Mouse (Mus musculus): ENCODE data around the gene Dram2.
"Not testable (repeated sequence)": the region's sequence is repeated elsewhere in the genome, so short reads cannot be mapped to it uniquely, and the experiment has no call there.

Dram2 gene

DNA sequence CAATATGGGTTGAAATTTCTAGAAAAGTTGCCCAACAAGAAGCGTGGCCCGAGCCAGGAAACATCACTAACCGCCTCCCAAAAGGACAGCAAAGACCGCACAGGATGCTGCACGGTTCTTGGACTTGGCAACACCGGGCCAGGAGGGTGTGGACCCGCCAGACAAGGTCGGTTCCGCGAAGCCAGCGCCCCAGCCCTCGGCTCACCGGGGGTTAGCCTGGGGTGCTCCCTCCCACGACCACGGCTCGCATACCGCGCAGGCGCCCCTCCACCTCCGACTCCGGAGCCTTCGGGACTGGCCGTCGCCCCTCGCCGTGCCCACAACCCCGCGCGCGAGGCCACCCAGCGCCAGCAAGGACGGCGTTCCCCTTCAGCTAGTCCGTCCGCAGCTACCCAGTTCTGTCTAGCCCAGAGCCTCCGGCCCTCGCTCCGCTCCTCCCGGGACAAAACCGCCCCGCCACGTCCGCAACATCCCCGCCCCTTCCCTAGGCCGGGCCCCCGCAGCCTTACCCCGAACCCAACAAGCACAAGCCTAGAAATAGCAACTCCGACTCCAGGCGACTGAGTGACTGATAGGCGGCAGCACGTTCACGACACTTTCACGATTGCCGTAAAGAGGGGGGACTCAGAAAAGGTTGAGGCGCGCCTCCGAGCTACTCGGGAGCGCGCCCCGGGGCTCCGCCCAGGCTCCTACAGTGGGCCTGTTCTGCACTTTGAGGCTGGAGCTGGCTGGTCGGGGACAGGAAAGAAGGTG lies at the start of gene Dram2, which contains the start of gene Cept1:
Gene Dram2, plus strand, starts transcription at position 628 of the 753 bp plus-strand sequence.
Gene Cept1, minus strand, starts transcription at position 632 of the 753 bp plus-strand sequence.
- DNase-seq = peak; percentile 91

GRCm38 (mm10) chr3:106500510-106500909 lies 47.1 kb upstream of the Dram2 start:
- DNase-seq = no peak

- no peak for DNase-seq
These were observed 44.7 kb upstream of the Dram2 start for GRCm38 (mm10) chr3:106502892-106503291.

- no peak for DNase-seq
These were observed 36.9 kb upstream of the Dram2 start for GRCm38 (mm10) chr3:106510669-106511068.

DNA sequence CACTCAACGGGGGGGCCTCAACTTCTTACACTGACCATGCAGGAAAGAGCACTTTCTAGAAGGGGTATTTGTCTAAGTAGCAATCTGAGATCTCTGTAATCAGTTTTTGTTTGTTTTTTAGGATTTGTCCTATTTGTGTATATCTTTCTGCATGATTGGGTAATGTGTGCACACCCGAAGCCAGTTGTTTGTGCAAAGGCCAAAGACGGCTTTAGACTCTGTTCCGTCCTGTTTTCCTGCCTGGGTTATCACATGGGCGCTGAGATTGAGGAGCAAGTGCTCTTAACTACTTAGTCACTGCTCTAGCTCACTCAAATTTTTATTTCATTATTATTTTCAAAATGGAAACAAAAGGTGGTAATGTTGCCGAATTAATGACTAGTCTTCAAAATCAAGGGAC lies 32.6 kb upstream of the Dram2 start:
- no peak for DNase-seq

GRCm38 (mm10) chr3:106522730-106523129 lies 24.9 kb upstream of the Dram2 start:
- no peak for DNase-seq

DNA sequence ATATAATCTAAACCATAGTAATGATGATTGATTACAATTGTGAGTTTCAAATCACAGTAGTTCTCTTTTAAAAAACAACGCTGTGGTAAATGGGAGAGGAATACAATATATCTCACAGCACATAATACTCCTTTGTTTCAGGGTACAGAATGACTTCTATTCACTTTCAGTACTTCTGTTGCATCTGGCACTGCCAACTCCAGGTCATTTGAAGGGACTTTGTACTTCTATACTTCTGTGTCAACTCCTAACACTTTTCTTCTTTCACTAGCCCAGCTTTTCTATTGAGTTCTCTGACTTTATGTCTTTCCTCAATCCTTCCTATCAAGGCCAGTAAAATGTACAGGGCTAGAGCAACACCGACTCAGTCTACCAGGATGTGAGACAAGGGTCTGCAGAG lies 21.2 kb upstream of the Dram2 start:
- DNase-seq = no peak

DNA sequence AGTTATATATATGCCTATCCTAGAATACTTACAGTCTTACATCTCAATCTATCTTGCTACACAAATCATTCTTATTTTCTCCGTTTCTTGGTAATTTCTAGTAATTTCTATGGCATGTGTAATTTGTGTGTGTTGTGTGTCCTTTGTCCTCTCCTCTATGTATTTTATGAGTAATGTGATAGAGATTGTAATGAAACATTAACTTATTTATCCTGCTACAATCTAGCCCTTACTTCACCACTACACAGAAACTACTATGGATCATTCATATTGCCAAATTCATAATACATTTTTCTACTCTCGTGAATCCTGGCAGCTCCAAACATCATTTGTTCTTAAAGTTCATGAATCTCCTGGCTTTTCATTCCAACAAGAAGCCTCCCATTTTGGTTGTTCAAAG lies 19.6 kb upstream of the Dram2 start:
- DNase-seq = no peak

DNA sequence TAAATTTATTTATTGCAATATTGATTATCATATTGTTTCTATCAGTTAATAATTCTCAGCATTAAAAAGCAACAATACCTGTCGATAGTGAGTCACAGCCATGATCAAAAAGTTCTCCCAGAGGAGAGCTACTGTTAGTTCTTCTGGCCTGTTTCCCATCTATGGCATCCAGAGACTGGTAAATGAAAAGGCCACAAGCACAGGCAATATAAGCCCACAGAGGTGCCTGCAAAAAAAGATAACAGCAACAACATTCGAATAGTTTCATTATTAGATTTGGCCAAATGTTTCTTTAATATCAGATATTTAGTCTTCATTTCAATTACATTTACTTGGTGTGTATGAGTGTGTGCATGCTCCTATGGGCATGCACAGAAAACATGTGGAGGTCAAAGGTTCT lies 14.3 kb upstream of the Dram2 start:
- no peak for DNase-seq

DNA sequence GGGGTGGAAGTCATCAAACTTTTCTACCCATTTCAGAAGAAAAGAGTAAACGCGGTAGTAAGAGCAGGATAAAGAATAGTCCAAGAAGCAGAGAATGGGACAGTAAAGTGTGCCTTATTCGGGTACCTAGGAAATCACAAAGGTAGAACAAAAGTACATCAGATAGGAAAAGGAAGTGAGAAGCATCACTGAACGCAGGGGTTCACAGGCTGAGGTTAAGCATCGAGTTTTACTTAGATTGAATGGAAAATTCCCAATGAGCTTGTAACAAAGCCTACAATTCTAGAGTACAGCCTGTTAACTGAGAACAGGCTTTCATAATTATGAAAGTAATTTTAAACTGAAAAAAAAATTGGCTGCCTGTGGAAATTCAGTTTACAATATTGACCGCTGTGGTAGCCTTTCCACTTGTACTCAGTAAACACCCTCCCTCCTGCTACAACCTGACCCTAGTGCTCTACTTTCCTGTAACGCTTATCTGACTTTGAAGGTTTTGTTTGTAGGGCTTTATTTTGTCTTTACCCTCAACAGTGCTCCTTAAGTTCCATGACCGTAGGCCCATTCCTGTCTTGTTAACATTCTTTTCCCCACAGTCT lies 2.8 kb upstream of the Dram2 start:
- no peak for DNase-seq

DNA sequence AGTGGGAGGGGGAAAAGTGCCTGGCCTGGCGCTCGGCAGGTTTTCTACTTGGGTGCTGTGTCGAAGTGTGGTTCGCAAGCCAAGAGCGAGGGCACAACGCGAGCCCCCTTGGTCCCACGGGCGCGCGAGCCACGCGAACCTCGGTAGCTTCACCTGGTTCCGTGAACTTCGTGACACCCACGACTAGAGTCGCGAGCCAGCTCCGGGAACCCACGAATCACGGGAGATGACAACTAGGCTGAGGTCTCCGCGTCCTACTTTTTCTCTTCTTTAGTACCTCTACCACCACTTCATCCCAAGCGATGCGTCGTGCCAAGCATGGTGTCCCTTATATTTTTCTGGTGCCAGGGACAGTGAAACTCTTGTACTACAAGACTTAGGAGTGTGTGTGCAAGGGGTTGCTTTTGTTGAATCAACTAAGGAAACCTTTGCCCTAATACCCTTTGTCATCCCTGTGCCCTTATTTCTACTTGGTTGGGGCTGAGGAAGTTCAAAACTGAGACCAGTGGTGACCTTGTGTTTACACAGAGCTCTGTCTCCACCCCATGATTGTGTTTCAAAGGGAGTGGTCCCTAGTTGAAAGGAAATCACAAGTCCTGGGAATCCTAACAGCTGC lies 434 bp downstream of the Dram2 start:
- DNase-seq = no peak

GRCm38 (mm10) chr3:106548971-106549370 lies 1.4 kb downstream of the Dram2 start:
- DNase-seq = no peak

DNA sequence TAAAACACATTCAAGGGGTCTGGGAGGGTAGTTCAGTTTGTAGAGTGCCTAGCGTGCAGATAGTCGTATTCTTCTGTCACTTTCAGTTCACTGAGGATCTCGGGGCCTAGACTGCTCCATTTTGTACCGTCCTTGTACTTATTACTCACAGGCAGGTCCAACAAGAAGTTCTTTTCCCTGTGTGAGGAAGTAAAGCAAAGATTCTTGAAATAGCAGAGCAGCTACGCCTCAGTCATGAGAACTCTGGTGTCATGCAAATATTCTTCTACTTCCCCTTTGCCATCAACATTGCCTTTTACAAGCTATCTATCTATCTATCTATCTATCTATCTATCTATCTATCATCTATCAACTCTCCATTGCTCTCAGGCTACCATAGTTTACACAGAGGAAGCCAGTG lies 5.8 kb downstream of the Dram2 start:
- no peak for DNase-seq

GRCm38 (mm10) chr3:106555743-106556250 lies 8.2 kb downstream of the Dram2 start:
- DNase-seq = no peak

GRCm38 (mm10) chr3:106558271-106558670 lies 10.7 kb downstream of the Dram2 start:
- no peak for DNase-seq

- no peak for DNase-seq
These were observed 18.3 kb downstream of the Dram2 start for GRCm38 (mm10) chr3:106565876-106566275.

- no peak for DNase-seq
These were observed 25.6 kb downstream of the Dram2 start for GRCm38 (mm10) chr3:106573191-106573590.

GRCm38 (mm10) chr3:106579296-106579695 lies 31.7 kb downstream of the Dram2 start:
- no peak for DNase-seq

GRCm38 (mm10) chr3:106593631-106594030 lies 46.0 kb downstream of the Dram2 start:
- DNase-seq = not testable (repeated sequence)

DNA sequence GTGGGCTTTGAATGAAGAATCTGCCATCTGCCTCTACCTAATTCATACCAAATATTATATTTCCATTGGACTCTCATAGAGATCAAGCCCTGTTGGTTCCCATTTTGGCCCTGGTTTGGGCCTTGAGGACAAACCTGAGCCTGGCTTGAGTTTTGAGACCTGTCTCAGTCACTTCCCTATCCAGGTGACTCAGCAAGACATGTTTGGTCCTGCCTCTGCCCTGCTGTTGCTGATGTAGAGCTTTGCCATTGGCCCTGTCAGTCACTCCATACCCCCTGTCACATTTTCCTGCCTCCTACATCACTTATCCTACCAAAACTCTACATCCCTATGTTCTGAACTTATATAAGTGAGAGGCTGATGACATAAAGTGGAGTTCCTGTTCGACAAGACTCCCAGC lies 70.5 kb downstream of the Dram2 start:
- DNase-seq = no peak

Data from thymus, postnatal 25 days (tissue).